Mouse (Mus musculus) embryo, embryonic 10.5 days (tissue): ENCODE measurements around the gene Ppy.

Experiments
- DNase-seq: peaks from one replicate; pipeline ENCODE4 v3.0.0-alpha.2; 2015; ENCODE audit warnings: low spot score

Ppy gene

GRCm38 (mm10) chr11:102087931-102088898, 12.9 kb downstream of the Ppy start, which contains the start of gene Mpp2:
Gene Mpp2, minus strand, starts transcription at chr11:102088515.
- peak; percentile 95 for DNase-seq

GRCm38 (mm10) chr11:102087081-102087751, 13.9 kb downstream of the Ppy start:
- peak; percentile 97 for DNase-seq

- peak; percentile 63 for DNase-seq
Measured at GRCm38 (mm10) chr11:102086331-102086730, 14.8 kb downstream of the Ppy start.

DNA sequence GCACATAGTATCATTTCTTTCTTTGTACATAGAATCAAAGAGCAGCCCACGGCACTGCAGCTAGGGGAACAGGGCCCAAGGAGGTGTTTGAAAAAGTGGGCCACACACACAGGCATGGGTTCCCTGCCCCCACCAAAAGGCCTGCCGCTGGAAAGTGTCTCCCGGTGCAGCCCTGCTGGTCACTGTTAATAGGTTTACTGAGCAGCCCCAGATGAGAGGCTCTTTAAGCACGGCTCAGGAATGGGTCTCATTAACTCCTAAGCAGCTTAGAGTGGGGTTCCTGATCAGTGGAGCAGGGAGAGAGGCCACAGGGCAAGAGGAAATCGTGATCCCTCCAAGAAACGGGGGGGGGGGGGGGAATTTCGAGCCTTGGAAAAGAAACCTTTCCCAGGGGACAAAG, 17.0 kb downstream of the Ppy start:
- no peak for DNase-seq

DNA sequence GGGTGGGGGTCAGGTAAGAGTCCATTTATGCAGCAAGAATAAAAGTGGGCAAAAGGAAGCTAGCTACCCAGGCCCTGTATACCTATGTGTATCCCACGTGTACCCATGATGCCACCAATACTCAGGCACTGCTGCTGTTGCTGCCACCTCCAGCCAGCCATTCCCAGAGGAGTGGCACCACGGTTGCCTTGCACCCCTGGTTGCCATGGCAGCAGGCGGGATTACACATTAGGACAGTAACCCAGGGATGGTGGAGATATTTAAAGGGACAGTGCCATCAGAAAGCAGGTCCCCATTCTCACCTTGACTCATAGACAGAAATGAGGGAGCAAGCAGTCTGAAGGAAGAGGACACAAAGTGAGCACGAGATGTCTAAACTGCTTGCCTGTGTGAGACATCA, 17.9 kb downstream of the Ppy start:
- no peak for DNase-seq

DNA sequence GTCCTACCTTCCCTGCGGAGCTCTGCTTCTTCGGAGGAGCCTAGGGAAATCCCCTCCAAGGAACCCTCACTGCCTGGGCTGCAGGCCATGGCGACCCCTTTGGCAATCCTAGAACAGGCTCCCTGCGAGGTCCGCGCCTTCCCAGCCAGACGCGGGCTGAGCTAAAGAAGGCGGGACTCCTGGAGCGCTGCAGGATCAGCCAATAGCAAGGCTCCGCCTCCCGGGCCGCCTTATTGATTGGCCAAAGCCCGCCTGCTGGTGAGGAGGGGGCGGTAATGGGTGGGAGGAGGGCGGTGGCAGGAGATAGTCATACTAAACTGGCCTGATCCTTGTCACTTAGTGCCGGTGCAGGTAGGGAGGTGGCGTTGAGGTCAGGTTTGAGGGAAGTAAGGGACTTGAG, 18.8 kb downstream of the Ppy start:
- DNase-seq: peak; percentile 93

DNA sequence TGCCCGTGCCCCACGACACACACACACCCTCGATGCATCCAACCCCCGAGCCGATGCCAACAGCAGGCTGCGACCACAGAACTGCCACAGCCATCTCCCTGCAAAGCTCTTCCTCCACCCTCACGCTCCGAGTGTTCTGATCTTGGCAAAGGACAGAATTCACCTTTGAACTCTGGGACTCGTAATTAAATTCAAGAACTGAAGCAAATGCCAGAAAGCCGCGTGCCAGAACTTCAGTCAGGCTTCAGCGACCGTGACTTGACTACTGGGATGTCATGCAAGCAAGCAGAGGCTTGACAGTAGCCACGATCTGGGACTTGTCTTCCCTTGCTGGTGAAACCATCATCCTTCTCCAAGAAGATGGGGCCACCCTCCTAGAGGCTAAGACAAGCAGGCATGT, 27.4 kb downstream of the Ppy start:
- DNase-seq: no peak

DNA sequence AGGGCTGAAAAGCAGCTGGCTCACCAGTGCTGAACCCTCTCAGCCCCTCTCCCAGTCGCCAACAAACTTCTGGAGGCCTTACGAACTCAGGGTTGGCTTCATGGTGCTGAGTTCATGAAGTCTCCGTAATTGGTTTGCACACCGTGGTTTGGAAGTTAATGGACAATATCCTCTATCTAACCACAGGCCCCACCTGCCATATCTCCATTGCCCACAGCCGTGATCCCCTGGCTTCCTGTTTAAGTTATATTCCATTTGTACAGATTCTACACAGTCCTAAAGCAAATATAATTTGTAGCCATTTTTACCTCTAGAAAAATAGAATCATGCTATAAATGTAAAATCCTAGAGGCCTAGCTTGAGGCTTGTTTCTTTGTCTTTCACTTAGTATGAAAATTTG, 28.4 kb downstream of the Ppy start:
- no peak for DNase-seq

DNA sequence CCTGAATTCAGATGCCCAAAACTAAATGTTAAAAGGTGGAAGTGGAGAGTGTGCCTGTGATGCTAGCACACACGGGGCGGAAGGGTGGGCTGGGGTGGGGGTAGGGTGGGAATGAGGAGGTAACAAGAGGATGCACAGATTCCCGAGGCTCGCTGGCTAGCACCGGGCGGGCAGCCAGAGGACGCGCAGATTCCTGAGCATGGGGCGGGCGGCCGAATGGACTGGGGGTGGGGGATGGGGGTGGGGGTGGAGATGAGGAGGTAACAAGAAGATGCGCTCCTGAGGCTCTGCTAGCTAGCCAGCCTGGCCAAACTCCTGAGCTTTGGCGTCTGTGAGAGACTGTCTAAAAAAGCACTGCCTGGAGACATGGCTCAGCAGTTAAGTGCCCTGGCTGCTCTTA, 30.7 kb downstream of the Ppy start:
- DNase-seq: no peak

DNA sequence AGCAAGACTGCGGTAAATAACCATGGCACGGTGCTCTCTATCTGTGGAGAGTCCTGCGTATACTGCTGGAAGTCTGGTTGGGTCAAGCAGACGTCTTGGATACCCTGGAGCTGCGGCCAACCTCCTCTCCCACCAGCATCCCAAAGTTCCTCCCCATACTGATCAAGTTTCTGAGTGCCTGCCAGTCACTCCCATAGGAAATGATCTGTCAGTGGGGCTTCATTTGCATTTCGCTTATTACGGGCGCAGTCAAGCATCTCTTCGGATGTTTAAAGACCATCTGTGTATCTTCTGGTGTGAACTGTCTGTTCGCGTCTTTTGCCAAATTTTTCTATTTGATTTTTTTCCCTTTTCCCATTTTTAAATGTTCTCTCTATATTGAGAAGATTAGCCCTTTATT, 31.5 kb downstream of the Ppy start:
- no peak for DNase-seq

DNA sequence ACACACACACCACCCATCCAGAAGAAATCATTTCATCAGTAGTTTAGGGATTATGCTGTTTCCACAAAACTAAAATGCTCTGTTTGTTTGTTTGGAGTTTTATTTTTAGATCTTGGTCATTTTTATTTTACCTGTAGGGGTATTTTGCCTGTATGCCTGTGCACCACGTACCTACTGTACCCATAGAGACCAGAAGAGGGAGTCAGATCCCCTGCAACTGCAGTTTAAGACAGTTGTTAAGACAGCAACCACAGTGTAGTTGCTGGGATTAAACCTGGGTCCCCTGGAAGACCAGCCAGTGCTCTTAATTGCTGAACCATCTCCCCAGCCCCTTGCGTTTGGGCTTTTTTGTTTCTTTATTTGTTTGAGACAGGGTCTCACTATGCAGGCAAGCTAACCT, 32.1 kb downstream of the Ppy start:
- peak; percentile 59 for DNase-seq

GRCm38 (mm10) chr11:102063076-102063475, 38.0 kb downstream of the Ppy start:
- no peak for DNase-seq

- no peak for DNase-seq
Measured at GRCm38 (mm10) chr11:102061941-102062473, 39.1 kb downstream of the Ppy start.

- peak; percentile 90 for DNase-seq
Measured at GRCm38 (mm10) chr11:102061236-102061940, 39.7 kb downstream of the Ppy start.

- DNase-seq: peak; percentile 78
Measured at GRCm38 (mm10) chr11:102053847-102054246, 47.3 kb downstream of the Ppy start.

GRCm38 (mm10) chr11:102053183-102053582, 47.9 kb downstream of the Ppy start:
- DNase-seq: no peak

DNA sequence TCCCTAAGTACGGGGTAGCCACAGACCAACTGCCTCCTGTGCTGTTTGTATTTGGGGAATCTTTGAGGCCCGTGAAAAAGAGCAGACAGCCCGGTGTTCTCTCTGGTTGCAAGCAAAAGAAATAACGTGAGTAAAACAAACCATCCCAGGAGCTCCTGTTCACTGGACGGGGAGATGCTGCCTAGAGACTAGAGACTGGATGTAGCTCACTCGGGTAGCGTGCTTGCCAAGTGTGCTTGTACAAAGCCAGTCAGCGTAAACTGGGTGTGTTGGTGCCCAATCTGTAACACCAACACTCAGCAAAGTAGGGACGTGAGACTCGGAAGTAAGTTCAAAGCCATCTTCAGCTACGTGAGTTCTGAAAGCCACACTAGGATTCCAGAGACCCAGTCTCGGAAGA, 48.4 kb downstream of the Ppy start:
- DNase-seq: no peak

DNA sequence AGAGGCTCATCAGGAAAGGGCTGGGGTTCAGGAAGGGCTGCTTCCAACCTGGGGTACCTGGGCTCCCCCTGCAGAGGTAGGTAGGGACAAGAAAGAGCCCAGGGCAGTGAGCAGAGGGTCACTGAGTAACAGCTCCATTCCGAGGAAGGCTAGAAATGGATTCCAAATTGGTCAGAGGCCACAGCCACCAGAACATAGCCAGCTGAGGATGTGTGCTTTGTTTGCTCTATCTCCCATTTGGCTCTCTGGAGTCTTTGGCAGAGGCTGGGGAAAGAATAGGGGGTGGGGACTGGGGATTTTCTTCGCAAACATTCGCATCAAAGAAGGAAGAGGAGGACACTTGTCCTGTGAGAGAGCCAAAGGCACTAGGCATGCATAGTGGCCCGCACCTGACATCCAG, 49.2 kb downstream of the Ppy start:
- no peak for DNase-seq

DNA sequence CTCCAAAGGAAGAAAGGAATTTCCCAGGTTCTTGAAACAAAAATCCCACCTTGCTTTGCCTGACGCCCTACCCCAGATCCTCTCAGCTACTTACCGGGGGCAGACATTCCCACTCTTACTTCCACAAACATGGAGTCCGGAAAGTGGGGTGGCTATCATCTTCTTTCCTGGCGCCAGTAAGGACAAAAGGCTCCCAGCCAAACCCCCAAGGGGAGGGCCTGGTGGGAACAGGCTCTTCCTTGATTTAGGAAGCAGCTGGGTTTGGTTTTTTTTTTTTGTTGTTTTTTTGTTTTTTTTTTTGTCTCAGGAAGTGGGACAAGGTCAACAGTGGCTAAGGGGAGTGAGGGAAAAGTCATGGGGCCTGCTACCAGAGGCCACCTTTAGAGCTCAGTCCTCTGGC, 49.6 kb downstream of the Ppy start:
- DNase-seq: no peak
